Mouse (Mus musculus) ovary, postnatal 10 days (tissue): ENCODE results near the gene Bcas1.

Experiments used
- DNase-seq: peaks from one replicate; pipeline ENCODE4 v3.0.0; 2022; ENCODE audit warnings: low spot score

Bcas1 gene

GRCm38 (mm10) chr2:170347131-170347765, 80.4 kb downstream of the Bcas1 start:
- DNase-seq = no peak

- no peak for DNase-seq
Measured at GRCm38 (mm10) chr2:170345410-170345793, 82.2 kb downstream of the Bcas1 start.

GRCm38 (mm10) chr2:170344502-170345409, 82.9 kb downstream of the Bcas1 start:
- no peak for DNase-seq

GRCm38 (mm10) chr2:170343819-170344317, 83.8 kb downstream of the Bcas1 start:
- DNase-seq = no peak

- DNase-seq = no peak
Measured at GRCm38 (mm10) chr2:170343133-170343818, 84.4 kb downstream of the Bcas1 start.

GRCm38 (mm10) chr2:170342312-170342830, 85.3 kb downstream of the Bcas1 start:
- DNase-seq = no peak

GRCm38 (mm10) chr2:170341179-170341578, 86.5 kb downstream of the Bcas1 start:
- no peak for DNase-seq

- no peak for DNase-seq
Measured at GRCm38 (mm10) chr2:170336266-170336760, 91.3 kb downstream of the Bcas1 start.

- no peak for DNase-seq
Measured at GRCm38 (mm10) chr2:170335168-170335567, 92.5 kb downstream of the Bcas1 start.

GRCm38 (mm10) chr2:170331870-170332269, 95.8 kb downstream of the Bcas1 start:
- DNase-seq = no peak

GRCm38 (mm10) chr2:170330466-170330865, 97.2 kb downstream of the Bcas1 start:
- DNase-seq = no peak

- DNase-seq = no peak
Measured at GRCm38 (mm10) chr2:170329921-170330320, 97.7 kb downstream of the Bcas1 start.

- DNase-seq = no peak
Measured at GRCm38 (mm10) chr2:170323925-170324347, 103.7 kb downstream of the Bcas1 start.

- DNase-seq = no peak
Measured at GRCm38 (mm10) chr2:170322013-170322414, 105.6 kb downstream of the Bcas1 start.

- DNase-seq = no peak
Measured at GRCm38 (mm10) chr2:170321579-170321978, 106.1 kb downstream of the Bcas1 start.

GRCm38 (mm10) chr2:170319533-170320463, 107.8 kb downstream of the Bcas1 start:
- no peak for DNase-seq

GRCm38 (mm10) chr2:170318713-170319532, 108.7 kb downstream of the Bcas1 start:
- DNase-seq = no peak

- DNase-seq = no peak
Measured at GRCm38 (mm10) chr2:170316774-170317173, 110.9 kb downstream of the Bcas1 start.

GRCm38 (mm10) chr2:170316344-170316743, 111.3 kb downstream of the Bcas1 start:
- no peak for DNase-seq

- DNase-seq = no peak
Measured at GRCm38 (mm10) chr2:170310988-170311359, 116.7 kb downstream of the Bcas1 start.
